Mouse (Mus musculus) right cerebral cortex, postnatal 25 days (tissue): Measurements from ENCODE around the gene Slc31a2.
"Not testable (repeated sequence)": the region's sequence is repeated elsewhere in the genome, so short reads cannot be mapped to it uniquely, and the experiment has no call there.

Experiments used
- DNase-seq: peaks from one replicate; pipeline ENCODE4 v3.0.0; 2022

Slc31a2 gene

GRCm38 (mm10) chr4:62262276-62262675 lies at the start of gene Slc31a2:
TSS of gene Slc31a2 (plus strand) at chr4:62262562.
- DNase-seq, result no peak

- no peak for DNase-seq
These were observed 48.9 kb upstream of the Slc31a2 start for GRCm38 (mm10) chr4:62213490-62213889.

GRCm38 (mm10) chr4:62228391-62228790 lies 34.0 kb upstream of the Slc31a2 start:
- DNase-seq, result no peak

- DNase-seq, result no peak
These were observed 32.9 kb upstream of the Slc31a2 start for GRCm38 (mm10) chr4:62229448-62229847.

- DNase-seq, result no peak
These were observed 32.2 kb upstream of the Slc31a2 start for GRCm38 (mm10) chr4:62230153-62230552.

DNA sequence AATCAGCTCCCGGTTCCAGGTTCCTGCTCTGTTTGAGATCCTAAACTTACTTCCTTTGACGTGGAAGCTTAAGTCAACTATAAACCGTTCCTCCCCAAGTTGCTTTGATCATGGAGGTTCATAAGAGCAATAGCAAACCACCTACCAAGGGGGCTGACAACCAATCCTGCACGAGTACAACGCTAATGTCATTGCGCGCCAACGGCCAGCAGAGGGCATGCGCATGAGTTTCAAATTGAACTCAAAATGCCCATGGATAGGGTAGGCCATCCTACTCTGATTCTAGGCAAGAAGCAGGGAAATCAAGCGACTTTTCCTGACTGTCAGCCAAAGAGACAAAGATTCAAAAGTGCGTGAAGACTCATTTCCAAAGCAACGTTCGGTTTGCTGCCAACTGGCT lies 31.6 kb upstream of the Slc31a2 start, which contains the start of gene Zfp37:
Zfp37 (minus strand) TSS at position 279 of the 400 bp plus-strand sequence.
- DNase-seq, result no peak

DNA sequence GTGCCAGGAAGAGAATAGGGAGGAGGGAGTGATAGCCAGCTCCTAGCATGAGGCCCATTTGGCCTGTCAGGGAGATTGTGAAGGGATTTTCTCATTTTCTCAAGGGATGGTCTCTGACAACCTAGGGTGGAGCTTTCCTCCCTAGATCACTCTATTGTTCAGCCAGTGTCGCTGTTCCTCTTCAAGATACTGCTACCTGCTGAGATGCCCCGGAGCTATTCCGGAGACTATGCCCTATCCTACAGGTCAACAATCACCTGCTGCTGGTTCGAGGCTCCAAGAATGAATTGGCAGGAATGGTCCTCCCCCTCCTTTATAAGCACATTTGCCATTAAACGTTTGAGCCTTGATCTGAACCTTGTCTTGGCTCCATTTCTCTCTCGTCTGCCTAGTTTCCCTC lies 21.8 kb upstream of the Slc31a2 start:
- DNase-seq, result no peak

GRCm38 (mm10) chr4:62248328-62248727 lies 14.0 kb upstream of the Slc31a2 start:
- no peak for DNase-seq

DNA sequence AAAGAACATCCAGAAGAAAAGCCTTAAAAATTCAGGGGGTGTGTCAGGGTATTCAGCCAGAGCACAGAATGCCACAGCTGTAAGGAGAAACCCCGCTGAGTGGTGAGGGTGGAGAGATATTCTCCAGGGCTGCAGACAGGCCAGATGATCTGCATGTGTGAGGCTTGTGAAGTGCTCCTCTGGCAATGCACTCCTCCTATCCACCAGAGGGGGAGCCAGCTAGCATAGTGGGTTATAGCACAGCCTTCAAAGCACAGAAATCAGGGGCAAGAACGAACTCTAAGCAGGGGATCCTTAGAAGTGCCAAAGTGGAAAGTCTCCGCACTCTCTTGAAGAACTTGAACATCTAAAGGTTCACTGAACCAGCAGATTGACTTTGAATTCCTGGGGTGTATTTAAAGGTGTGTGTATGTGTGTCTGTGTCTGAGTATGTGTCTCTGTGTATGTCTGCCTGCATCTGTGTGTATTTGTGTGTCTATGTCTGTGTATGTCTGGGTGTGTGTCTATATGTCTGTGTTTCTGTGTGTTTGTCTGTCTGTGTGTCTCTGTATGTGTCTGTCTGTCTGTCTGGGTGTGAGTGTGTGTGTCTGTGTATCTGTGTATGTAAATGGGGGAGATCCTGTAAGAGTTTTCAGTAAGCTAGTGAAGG lies 11.3 kb upstream of the Slc31a2 start:
- no peak for DNase-seq

DNA sequence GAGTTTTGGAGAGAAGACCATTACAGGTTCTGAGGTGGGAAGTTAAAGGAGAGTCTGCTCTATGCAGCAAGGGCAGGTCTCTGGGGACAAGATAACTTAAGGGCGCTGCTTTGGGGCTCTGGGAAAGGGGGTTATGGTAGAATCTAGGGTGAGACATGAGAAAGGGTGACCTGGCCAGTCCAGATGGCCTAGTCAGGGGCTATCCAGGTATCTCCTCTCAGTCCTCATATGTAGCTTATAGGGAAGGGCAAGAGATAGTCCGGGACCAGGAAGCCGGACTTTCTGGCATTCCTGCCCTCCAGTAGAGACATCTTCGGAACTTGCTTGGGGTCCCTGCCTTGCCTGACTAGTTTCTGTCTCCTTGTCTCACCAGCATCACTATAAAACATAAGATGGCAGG lies 10.6 kb upstream of the Slc31a2 start:
- DNase-seq, result no peak

- no peak for DNase-seq
These were observed 7.8 kb upstream of the Slc31a2 start for GRCm38 (mm10) chr4:62254551-62254950.

DNA sequence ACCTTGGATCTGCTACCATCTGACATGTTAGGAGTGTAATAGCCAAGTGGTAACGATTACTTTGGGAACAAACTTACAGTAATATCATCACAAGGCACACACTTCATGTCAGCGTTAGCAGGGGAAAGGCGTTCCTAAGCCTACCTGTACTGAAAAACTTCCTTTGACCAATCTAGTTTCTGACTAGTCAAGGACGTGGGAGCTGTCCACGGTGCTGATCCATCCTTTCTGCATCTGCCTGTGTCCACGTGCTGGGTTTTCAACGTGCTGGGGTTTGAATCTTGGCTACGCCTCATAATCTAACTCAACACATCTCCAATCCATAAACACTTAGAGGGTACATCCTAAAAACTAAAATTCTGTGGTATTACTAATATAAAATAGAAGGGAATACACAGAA lies 5.4 kb upstream of the Slc31a2 start:
- DNase-seq, result no peak

DNA sequence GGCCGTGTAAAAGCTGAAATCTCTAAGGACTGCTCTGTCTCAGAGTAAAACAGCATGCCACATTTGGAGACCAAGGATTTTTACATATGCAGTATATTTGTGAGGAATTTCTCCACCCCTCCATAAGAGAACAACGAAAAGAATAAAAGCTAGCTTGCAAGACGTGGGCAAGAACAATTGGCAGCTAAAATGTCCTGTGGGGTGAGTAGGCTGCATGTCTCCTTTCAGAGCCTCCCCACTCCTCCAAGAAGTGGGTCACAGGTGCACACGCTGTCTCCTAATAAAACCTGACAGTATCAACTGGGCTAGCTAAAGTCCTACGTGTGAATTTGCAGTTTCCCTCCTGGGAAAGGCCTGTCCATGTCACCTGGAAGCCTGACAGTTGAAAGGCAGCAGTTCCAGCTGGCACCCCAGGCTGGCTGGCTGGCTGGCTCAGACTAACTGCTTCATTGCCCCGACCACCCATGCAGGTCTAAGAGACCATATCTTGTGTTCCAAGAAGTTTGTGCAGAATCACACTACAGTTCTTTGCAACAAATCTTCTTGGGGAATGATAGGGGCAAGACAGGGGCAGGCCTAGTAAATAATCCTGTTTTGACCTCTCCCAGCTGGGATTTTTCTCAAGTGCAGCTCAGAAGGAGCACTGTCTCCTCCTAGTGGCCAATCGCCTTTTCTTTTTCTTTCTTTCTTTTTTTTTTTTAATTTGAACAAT lies 927 bp downstream of the Slc31a2 start:
- DNase-seq, result no peak

- DNase-seq, result no peak
These were observed 2.9 kb downstream of the Slc31a2 start for GRCm38 (mm10) chr4:62265154-62265836.

DNA sequence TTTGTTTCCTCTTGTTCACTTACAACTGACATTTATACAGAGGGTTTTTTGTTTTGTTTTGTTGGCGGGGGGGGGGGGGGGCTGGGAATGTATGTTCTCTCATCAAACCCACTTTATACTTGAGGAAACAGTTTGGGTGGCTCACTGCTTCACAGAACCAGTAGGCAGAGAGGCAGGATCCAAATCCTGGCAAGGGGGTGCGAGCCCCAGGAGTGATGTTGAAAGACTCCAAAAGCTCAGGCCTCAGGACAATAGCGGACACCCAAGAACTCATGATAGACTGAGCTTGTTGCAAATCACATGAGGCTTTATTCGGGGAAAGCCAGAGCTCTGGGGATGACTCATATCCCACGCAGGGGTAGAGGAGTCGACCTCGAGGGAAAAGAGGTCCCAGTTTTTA lies 3.7 kb downstream of the Slc31a2 start:
- DNase-seq, result not testable (repeated sequence)

- no peak for DNase-seq
These were observed 4.7 kb downstream of the Slc31a2 start for GRCm38 (mm10) chr4:62267101-62267500.

GRCm38 (mm10) chr4:62272696-62273095 lies 10.3 kb downstream of the Slc31a2 start:
- no peak for DNase-seq

DNA sequence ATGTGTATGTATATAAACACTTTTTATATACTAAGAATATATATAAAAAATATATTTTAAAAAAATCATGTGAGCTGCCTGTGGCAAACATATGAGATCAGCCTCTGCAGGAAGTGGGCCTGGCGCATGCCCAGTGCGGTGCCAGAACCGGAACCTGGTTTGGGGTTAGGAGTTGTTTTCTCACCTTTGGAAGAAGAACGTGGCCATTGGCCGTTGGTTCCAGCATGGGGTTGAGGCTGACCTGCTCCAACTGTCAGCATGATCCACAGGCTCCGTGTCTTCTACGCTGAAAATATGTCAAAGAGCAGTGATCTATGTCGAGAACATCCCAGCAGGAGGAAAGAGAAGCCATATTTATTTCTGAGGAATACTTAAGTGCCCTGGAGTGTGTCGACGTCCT lies 11.6 kb downstream of the Slc31a2 start:
- DNase-seq, result no peak

GRCm38 (mm10) chr4:62274841-62275536 lies 12.6 kb downstream of the Slc31a2 start:
- DNase-seq, result no peak

DNA sequence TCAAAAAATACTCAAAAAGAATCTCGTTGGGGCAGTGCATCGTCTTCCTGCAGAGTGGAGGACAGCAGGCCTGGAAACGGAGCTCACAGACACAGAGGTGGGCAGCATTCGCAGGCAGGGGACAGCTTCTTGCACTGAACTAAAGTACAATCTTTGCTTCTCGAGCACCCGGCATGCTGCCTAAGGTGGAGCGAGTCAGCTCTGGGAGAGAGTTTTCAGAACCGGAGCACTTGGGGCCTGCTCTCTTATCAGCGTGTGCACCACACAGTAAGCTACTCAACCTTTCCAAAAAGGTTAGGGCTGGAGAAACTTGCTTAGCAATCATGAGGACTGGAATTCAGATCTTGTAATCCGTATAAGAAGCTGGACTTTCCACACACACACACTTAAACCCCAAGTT lies 14.3 kb downstream of the Slc31a2 start:
- no peak for DNase-seq

GRCm38 (mm10) chr4:62277222-62277621 lies 14.9 kb downstream of the Slc31a2 start:
- no peak for DNase-seq

- no peak for DNase-seq
These were observed 15.7 kb downstream of the Slc31a2 start for GRCm38 (mm10) chr4:62278081-62278480.

DNA sequence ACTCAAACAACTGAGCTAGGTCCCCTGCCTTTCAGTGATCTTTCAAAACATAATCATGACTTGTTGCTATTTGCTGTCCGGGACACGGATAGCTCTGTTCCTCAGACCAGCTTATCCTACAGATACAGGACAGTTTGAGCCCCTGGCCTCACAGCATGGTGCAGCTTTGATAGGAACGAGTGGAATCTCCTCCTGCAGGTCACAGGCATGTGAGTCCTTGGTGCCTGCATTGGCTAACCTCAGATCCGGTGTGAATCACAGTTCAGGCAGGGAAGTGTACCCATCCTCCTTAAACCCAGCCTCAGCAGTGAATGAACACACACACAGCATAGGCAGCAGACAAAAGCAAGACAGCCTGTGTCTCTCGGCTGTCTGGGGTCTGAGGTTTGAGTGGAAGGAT lies 19.0 kb downstream of the Slc31a2 start:
- no peak for DNase-seq
